Mouse (Mus musculus) spleen, postnatal 36 days (tissue): ENCODE results near the gene Gna11.

Experiments used
- DNase-seq, 2 experiments: peaks; one replicate each; pipeline ENCODE4 v3.0.0; 2022; ENCODE audit warnings: low spot score in 2 of 2, mixed read lengths in 1 of 2

The Gna11 gene

GRCm38 (mm10) chr10:81485479-81486018 is 59.4 kb downstream of the Gna11 start:
- DNase-seq = no peak

- no peak for DNase-seq
Measured at GRCm38 (mm10) chr10:81485060-81485449, 59.9 kb downstream of the Gna11 start.

GRCm38 (mm10) chr10:81484441-81485059 is 60.4 kb downstream of the Gna11 start:
- DNase-seq = no peak

- DNase-seq = no peak
Measured at GRCm38 (mm10) chr10:81483983-81484382, 61.0 kb downstream of the Gna11 start.

- DNase-seq = no peak
Measured at GRCm38 (mm10) chr10:81482533-81482889, 62.5 kb downstream of the Gna11 start, which contains the start of gene Celf5. Gene Celf5 (minus strand): TSS chr10:81482709.

GRCm38 (mm10) chr10:81481605-81482532 is 63.1 kb downstream of the Gna11 start:
- DNase-seq = no peak
